Mouse (Mus musculus) megakaryocyte, adult 5-6 weeks (primary cell): Measurements from ENCODE around the gene Pfdn5. TPM values are rescaled to one million over a fixed set of nuclear protein-coding genes. Genes with fewer than 3 reads are reported as not detected.
"Not testable (repeated sequence)": the region's sequence is repeated elsewhere in the genome, so short reads cannot be mapped to it uniquely, and the experiment has no call there.

Experiments
- ATAC-seq: 2 replicates; pipeline ENCODE4 v1.8.0; 2016; ENCODE audit warnings: mild to moderate bottlenecking, inconsistent platforms; ENCODE audit not compliant: poor library complexity, severe bottlenecking
- total RNA-seq, 2 experiments: library from RNA; stranded (forward) in 1 of 2; stranded (reverse) in 1 of 2; fragments of 153-499, 151-499 nt in 1 of 2; fragments of 221-1000, 200-1000 nt in 1 of 2; gene quantifications; 2 replicates each; pipeline versions ENCODE4 v1.2.3 to v1.2.4; 2015 to 2017

Pfdn5 gene
- total RNA-seq, 2 experiments from 2014 or later = 385 to 441 TPM

DNA sequence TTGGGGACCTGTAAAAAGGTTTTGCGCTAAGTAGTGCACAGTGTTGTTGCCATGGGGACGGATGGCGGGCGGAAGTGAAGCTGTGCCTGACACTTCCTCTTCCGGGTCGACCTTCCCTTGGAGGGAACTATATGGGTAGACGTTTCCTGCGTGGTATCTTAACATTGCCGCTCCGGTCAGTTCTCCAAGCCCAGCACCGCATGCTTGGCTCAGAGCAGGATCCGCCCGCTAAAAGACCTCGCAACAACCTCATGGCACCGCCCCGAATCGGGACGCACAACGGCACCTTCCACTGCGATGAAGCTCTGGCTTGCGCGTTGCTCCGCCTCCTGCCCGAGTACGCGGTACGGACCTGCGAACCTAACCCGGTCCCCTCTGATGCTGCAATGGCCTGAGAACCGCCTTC is 5.7 kb downstream of the Pfdn5 start, which contains the start of gene Myg1:
Gene Myg1, plus strand, starts transcription at position 100 of the 406 bp plus-strand sequence.
- peak; percentile 97 for ATAC-seq

DNA sequence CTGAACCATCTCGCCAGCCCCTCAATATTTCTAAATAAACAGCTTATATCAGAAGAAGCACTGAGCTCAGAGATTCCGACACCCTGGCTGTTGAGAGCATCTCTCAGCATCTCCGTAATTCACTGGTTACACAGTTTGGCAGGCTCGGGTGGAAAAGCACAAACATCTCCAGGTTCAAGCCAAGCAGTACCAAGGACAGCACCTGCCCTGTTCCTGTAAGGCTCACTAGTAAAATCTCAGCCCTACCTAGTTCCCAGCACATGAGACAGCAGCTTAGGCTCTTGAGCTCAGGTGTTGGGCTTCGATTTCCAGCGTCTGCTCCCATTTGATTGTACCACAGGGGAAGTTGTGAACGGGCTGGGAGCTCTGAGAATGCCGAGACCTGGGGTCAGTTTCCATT is 9.3 kb downstream of the Pfdn5 start:
- no peak for ATAC-seq

DNA sequence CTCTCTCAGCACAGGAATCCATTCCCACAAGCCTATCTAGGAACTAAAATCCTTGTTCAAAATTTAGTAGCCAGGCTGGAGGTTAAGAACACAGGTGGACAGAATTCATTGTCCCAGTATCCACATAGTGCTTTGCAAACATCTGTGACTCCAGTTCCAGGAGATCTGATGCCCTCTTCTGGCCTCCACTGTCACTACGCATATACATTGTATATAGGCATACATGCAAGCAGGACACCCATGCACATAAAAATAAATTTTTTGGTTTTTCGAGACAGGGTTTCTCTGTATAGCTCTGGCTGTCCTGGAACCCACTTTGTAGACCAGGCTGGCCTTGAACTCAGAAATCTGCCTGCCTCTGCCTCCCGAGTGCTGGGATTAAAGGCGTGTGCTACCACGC is 10.0 kb downstream of the Pfdn5 start:
- not testable (repeated sequence) for ATAC-seq

DNA sequence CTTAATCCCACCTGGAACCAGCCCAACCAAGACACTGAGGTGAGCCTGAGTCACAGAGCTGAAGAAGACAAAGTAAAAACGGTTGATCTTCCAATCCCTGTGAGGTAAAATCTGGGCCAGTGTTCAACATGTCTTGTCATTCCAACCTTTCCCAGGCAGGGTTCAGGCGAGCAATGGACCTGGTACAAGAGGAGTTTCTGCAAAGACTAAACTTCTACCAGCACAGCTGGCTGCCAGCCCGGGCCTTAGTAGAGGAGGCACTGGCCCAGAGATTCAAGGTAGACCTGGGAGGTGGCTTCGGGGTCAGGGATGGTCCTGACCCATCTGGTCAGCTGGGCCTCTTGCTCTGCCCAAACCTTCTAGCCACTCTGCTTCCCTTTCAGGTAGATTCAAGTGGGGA is 11.0 kb downstream of the Pfdn5 start:
- no peak for ATAC-seq

DNA sequence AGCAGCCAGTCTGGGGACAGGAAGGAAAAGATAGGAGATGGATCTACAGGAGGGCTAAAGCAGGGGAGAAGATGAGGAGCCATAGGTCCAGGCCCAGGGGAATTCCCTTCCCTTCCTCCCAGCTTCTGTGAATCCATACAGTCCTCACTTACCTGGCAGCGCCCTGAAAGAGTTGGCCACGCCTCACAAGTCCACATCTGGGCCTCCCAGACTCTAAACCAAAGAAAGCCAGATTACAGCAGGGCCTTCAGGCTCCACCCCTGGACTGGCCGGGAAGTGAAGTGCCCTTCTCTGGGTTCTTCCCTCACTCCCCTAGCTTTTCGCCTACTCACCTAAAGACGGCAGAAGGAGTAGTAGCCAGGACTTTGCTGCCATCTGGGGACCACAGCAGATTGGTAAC is 13.7 kb downstream of the Pfdn5 start:
- ATAC-seq = no peak

DNA sequence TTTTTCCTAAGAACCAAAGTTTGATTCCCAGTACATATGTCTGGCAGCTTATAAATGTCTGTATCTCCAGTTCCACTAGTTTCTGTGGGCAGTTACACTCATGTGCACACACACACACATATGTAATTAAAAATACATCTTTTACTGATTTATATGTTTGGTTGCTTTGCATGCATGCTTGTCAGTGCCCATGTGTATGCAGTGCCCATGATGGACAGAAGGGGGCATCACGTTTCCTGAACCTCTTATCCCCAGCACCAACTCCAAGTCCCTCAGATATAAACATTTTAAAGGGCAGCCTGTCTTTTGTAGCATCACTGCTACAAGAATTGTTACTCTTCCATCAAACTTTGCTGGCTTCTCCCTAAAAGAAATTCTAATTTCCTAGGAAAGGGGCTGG is 15.7 kb downstream of the Pfdn5 start:
- ATAC-seq = peak; percentile 67

DNA sequence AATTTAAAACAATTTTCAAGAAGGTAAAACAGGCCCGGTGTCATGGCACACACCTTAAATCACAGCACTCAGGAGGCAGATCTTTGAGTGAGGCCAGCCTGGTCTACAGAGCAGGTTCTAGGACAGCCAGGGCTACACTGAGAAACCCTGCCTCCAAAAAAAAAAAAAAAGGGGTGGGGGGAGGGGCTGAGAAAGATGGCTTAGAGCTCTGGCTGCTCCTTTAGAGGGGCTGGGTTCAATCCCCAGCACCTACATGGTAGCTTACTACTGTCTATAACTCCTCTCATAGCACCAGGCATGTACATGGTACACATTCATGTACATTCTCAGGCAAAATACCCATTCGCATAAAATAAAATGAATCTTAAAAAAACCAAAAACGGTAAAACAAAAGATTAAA is 18.6 kb downstream of the Pfdn5 start:
- no peak for ATAC-seq

DNA sequence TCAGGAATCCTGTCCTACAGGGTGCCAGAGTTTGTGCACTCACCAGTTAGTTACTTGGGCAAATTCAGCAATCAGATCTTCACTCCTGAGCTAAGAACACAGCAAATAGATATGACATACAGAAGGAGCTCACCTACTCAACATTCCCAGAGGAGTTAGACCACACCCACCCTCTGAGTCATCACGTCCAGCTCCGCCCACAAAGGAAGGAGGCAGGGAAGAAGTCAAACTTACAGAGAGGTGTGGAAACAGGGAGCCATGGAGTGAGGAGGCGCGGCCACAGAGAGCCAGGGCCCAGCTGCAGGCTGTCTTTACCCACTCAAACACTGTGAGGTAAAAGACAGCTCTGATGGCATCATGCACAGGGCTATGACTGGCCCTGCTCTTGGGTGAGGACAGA is 20.5 kb downstream of the Pfdn5 start:
- no peak for ATAC-seq

DNA sequence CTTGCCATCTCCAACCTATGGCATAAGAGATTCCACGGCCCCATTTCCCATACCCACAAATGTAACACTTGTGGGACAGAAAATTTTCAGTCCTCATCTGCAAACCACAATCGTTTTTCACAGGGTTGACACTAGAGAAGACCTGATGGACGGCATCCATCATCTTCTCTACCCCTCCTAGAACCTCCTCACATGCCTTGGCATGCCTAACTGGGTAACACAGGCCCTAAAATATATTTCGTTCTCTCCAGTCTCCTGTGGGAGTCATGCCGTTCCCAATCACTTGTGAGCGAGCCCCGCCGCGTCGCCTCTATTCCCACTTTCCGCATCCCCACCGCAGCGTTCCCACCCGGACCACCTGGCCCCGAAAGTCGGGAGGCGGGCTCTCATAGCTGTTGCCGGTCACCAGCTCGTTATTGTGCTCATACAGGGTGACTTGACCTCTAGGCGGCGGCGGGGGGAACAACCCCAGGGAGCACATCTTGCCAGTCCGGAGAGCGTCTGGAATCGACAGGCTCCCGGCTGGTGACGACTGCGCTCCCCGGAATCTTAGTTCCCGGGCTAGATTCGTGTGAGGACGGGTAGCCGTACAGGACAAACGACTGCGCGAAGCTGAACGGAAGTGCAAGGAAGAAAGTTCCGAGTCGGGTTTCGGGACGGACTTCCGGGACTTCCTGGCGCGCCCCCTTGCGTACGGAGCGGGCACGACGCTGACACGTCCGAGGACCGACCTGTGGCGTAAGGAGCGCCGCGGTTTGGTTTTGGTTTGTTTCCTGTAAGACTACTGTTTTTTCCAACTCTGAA is 24.4 kb downstream of the Pfdn5 start, which contains the start of gene Aaas:
Gene Aaas, minus strand, starts transcription at position 634 of the 804 bp plus-strand sequence.
- ATAC-seq = peak; percentile 98

DNA sequence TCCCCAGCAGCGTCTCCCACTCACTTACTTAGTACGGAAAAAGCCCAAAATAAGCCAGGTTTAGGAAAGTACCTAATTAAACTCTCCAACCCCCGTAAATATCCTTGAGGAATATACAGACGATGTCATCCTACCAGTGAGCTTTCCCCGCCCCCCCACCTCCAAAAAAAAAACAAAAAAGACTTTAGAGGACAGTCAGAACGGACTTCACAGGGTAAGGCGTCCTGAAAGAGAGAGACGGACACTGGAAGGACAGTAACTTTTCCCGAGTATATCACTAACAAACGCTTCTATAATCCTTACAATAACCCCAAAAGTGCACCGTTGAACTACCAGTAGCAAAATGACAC is 25.0 kb downstream of the Pfdn5 start:
- ATAC-seq = peak; percentile 16

DNA sequence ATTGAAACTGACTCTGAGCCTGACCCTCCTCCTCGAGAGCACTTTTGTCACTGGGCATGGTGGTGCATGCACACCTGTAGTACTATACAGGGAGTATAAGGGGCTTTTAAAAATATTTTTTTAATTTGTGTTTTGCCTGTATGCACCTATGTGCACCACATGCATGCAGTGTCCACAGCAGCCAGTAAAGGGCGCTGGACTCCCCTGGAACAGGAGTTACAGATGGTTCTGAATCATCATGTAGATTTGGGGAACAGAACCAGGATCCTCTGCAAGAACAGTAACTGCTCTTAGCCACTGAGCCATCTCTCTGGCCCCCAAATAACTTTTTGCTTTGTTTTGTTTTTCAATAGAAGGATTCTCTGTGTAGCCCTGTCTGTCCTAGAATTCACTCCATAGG is 26.3 kb downstream of the Pfdn5 start:
- no peak for ATAC-seq

DNA sequence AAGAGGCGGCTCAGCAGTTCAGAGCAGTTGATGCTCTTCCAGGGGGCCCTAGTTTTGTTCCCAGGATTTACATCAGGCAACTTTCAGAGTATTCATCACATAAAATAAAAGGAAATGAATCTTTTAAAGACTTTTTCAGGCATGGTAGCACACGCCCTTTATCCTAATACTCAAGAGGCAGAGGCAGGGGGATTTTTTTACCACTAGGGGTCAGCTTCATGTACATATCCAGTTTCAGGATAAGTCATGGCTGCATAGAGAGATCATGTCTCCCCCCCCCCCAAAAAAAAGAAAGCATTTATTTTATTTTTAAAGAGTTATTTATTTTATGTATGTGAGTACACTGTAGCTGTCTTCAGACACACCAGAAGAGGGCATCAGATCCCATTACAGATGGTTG is 28.1 kb downstream of the Pfdn5 start:
- no peak for ATAC-seq

DNA sequence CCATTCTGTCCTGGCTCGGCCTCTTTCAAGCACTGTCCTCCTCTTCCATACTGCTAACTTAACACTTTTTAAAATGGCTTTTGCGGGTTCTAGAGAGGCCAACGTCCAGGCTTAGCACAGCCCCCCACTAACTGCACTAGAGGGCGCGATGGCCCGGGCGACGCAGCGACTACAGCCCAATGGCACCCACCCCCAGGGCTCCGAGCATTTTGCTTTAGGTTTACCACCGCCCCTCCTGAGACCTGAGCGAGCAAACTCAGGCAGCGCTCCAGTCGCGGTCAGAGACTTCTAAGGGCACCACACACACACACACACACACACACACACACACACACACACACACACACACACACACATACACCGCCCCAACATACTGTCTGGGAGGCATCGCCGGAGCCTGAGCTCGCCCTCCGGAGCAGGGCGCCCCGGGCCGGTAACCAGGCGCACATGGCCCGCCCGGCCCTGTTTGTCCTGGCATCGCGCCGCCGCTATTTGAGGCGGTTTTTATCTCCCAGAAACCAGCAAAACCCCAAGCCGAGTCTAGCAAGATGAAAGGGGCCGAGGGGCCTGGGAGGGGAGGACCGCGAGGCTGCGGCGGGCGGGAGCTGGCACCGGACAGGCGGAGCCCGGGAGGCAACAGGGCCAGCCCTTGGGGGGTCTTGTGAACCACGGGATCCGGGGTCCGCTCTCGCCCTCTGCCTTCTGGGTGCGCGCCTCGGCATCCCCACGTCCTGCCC is 29.4 kb downstream of the Pfdn5 start:
- ATAC-seq = no peak

DNA sequence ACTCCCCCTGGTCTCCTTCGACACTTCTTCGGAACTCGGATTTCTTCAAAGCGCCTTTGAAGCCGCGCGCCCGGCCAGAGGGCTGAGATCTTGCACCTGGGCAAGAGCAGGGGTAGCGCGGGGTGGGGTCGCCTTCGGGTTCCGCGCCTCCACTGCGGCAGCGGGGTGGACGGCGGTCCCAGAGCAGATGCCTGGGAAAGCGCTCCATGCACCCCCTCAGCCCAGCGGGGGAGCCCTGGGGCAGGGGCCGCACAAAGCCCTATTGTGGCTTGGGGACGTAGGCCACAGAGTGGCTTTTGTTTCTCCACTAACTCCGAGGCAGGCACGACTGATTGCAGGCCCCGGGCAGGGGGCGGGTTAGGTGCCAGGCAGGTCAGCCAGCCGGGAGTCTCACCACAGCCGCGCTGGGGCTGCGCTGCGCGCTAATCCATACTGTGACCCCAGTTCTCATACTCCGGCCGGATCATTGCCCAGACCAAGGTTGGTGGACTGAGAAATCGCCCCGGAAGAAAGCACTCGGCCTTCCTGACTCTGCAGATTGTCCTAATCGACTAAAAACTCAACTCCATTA is 30.0 kb downstream of the Pfdn5 start:
- ATAC-seq = no peak

DNA sequence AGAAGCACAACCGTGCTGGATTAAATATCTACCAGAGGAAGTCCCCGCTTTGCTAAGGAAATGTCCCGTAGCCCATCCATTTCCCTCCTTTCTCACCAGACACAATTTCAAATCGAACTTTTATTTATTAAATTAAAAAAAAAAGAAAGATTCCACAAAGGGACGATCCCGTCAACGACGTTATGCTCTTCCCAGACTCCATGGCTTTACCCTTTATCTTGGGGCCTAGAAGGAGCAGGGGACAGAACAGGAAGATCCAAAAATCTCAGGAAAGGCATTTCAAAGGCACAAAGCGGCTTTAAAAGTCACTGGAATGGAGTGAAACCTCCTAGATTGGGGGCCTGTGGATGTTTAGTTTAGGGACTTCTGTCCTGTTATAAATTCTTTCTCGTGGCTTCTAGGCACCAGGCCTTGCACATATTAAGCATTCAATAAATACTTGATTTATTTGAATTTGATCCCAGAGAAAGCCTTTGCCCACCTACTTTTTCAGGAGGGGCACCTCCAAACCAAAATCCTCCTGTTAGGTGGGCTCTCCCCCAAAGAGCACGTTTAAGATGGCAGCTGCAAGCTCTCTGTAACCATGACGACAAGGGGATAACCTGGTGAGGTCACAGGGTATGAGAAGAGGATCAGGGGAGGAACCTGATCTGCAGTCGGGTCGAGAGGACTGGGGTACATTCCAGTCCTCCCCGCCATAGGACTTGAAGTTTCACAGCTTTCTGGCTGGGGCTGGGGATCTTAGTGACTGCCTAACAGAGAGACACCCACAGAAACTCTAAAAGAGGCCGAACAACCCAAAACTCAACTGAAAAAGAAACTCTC is 30.8 kb downstream of the Pfdn5 start:
- no peak for ATAC-seq

DNA sequence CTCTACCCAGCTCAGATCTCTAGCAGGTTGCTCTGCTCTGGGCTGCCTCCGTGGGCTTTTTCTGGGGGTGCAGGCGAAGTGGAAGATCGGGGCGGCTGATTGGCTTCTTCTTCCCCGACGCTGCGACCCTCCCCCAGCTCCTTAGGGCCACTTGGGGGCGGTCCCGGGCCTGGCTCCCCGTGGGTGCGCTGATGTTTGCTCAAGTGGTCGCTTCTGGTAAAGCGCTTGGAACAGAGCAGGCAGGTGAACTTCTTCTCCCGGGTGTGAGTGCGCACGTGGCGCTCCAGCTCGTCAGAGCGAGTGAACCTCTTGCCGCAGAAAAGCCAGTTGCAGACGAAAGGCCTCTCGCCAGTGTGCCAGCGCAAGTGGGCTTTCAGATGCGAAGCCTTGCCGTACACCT is 32.2 kb downstream of the Pfdn5 start:
- ATAC-seq = 0 out of 2 replicates have a peak, but pooled peaks have one; percentile 7

DNA sequence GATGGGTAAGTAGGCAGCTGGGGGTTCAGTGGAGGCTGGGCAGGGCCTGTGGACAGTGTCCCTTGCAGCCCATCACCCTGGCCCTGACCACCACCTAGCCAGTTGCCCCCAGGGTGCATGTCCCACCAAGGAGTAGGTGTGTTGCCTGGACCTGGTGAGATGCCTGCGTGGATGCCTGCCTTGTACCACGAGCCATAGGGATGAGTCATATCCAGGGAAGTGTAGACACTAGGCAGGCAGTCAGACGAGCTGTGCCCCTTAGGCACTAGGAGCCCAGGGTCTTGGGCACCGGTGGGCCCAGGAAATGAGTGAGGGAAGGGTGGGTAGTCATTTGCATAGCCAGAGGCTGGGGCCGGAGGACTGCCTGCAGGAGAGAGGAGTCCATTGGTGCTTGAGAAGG is 32.9 kb downstream of the Pfdn5 start:
- no peak for ATAC-seq

DNA sequence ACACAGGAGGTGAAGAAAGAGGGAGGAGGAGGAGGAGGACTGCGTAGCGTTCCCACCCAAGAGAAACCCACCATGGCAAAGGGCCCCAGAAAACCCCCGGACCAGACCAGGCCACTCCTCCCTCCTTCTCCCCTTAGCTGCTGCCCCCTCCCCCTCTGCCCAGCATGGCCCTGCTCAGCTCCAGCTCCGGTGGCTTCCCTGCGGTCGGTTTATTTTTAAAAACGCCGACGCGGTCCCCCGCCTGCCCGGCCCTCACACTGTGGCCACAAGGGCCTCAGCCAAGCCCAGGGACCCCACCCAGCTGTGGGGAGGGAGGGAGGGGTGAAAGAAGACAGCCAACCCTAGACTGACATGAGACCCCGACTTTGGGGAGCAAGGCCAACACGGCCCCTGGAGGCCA is 36.7 kb downstream of the Pfdn5 start:
- ATAC-seq = peak; percentile 38; the same call in 1 of the 2 replicates

DNA sequence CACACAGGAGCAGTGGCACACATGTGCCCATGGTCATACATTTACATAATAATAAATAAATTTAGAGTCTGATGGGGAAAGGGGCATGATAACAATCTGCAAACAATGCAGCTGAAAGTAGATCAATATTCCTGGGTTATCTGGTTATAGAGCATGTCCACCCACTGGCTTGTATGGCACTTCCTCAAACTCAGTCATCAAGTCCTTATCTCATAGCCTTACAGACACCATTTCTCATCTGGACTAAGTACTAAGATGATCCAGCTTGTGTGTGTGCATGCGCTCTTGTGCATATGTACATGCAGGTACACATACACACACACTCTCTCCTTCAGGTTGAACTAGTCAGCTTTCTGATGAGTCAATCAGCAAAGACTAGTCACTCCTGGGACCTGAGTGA is 38.8 kb downstream of the Pfdn5 start:
- no peak for ATAC-seq

DNA sequence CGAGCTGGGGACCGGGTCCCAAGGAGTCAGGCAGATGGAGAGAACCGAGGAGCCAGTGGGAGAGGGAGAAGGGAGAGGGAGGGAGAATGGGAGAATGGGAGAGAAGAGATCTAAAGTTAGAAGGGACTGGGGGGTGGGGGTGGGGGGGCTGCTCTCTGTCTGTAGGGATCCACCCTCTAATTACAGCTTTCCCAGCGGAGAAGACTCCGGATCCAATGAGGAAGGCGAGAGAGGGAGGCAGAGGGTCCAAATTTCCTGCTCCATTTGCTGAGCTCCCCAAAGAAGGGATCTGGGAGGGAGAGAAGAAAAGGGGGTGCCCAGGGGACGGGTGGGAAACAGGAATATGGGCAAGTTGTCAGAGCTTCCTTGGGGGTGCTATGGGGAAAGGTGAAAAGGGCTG is 40.3 kb downstream of the Pfdn5 start:
- ATAC-seq = no peak

DNA sequence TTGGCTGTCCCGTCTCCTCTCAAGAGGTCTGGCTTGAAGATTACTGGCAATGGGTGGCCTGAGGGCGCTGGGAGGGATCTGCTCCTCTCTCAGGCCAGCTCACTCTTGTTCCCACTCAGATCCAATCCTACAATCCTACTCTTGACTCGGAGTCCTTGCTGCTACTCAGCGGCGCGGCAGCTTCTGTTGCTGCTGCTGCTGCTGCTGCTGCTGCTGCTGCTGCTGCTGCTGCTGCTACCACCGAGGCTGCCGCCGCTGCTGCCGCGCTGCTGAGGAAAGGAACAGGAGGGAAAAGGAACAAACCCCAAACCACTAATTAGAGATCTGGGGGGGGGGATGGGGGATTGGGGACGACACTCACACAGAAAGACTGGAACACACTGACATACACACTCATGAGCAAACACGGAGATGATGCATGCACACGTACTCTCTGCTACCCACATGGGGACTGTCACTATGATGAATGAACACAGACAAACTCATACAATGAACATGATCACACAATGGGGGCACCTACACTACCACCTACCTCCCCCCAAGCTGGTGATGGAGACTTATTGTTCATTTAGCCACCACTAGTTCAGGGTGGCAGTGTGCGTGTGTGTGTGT is 40.9 kb downstream of the Pfdn5 start, which contains the start of gene Sp7:
Gene Sp7, minus strand, starts transcription at position 450 of the 612 bp plus-strand sequence.
- no peak for ATAC-seq
